Mouse (Mus musculus) limb, embryonic 15.5 days (tissue): Measurements from ENCODE around the gene Serpinb1a. TPM values are rescaled to one million over a fixed set of nuclear protein-coding genes. Genes with fewer than 3 reads are reported as not detected.
"Not testable (repeated sequence)": the region's sequence is repeated elsewhere in the genome, so short reads cannot be mapped to it uniquely, and the experiment has no call there.

Experiments
- ATAC-seq: fragments of 200-750 bp; cut with Nextera tagmentation; 2 replicates; pipeline ENCODE4 v1.8.0; 2017; ENCODE audit warnings: low read depth, moderate TSS enrichment; ENCODE audit not compliant: insufficient number of reproducible peaks, low FRiP score, low TSS enrichment
- H3K27ac ChIP-seq: fragments of 300-500 bp; sonication (generic); 2 replicates; pipeline ENCODE4 v1.5.1; 2015; ENCODE audit warnings: moderate library complexity, mild to moderate bottlenecking, inconsistent platforms
- H3K27me3 ChIP-seq: fragments of 300-500 bp; sonication (generic); 2 replicates; pipeline ENCODE4 v1.6.1; 2015; ENCODE audit warnings: inconsistent platforms
- H3K36me3 ChIP-seq: fragments of 300-500 bp; sonication (generic); 2 replicates; pipeline ENCODE4 v1.6.1; 2015; ENCODE audit warnings: inconsistent platforms
- H3K4me1 ChIP-seq: fragments of 300-500 bp; sonication (generic); 2 replicates; pipeline ENCODE4 v1.6.1; 2015; ENCODE audit warnings: inconsistent platforms
- H3K4me2 ChIP-seq: fragments of 300-500 bp; sonication (generic); 2 replicates; pipeline ENCODE4 v1.6.1; 2015; ENCODE audit warnings: mild to moderate bottlenecking, inconsistent platforms
- H3K4me3 ChIP-seq: fragments of 300-500 bp; sonication (generic); 2 replicates; pipeline ENCODE4 v1.5.1; 2015; ENCODE audit warnings: mild to moderate bottlenecking, inconsistent platforms
- H3K9ac ChIP-seq: fragments of 300-500 bp; sonication (generic); 2 replicates; pipeline ENCODE4 v1.6.1; 2015; ENCODE audit warnings: inconsistent platforms
- H3K9me3 ChIP-seq: fragments of 300-500 bp; sonication (generic); 2 replicates; pipeline ENCODE4 v1.6.1; 2016; ENCODE audit warnings: inconsistent platforms
- WGBS: fragments of 180-500 bp; shearing (Covaris S2); methylation state at CpG from one replicate; pipeline ENCODE4 v1.1.7; 2015; 5-methylcytosine and 5-hydroxymethylcytosine counted together
- polyA plus RNA-seq: library from polyadenylated mRNA; unstranded; fragments of >200 nt; fragmentation: Nextera tagmentation; extraction: Ambion mirVana; gene quantifications from 2 replicates; pipeline ENCODE4 v1.2.1, GENCODE M21; 2015

Gene Serpinb1a
- polyA plus RNA-seq: 35.2 and 40.8 TPM in 2 replicates

- WGBS: 37% methylated on average over 10 of the region's 10 CpGs
- Histone ChIP-seq H3K27ac (no peak within 1 kb of the TSS), H3K36me3 (no peaks in the 10 kb centered on the region), H3K27me3 (no peaks in the 10 kb centered on the region), H3K9me3 (no peaks in the 10 kb centered on the region), H3K4me1 (peaks cover 18% of the 10 kb centered on the region), H3K4me3 (no peak within 1 kb of the TSS), H3K9ac (no peak within 1 kb of the TSS), H3K4me2 (0 out of 2 replicates have a peak within 1 kb of the TSS, but pooled peaks have one; percentile 20)
- peak; percentile 77; the same call in 1 of the 2 replicates for ATAC-seq
Observed at GRCm38 (mm10) chr13:32850668-32851404, at the start of gene Serpinb1a. Gene Serpinb1a (minus strand): TSS chr13:32851185.

- ATAC-seq: no peak
- Histone ChIP-seq H3K4me1 (no peaks in the 10 kb centered on the region), H3K9ac (no peak overlapping the region), H3K9me3 (no peaks in the 10 kb centered on the region), H3K4me3 (no peak overlapping the region), H3K36me3 (no peaks in the 10 kb centered on the region), H3K27ac (no peak overlapping the region), H3K4me2 (no peak overlapping the region), H3K27me3 (no peaks in the 10 kb centered on the region)
- 13% methylated on average over 2 of the region's 2 CpGs for WGBS
Observed at GRCm38 (mm10) chr13:32900639-32901038, 49.7 kb upstream of the Serpinb1a start.

GRCm38 (mm10) chr13:32899114-32899513 is 48.1 kb upstream of the Serpinb1a start:
- H3K4me3 ChIP-seq, ATAC-seq, H3K9ac ChIP-seq, H3K9me3 ChIP-seq, H3K27me3 ChIP-seq, H3K4me1 ChIP-seq, H3K36me3 ChIP-seq, H3K27ac ChIP-seq, H3K4me2 ChIP-seq: not testable (repeated sequence)
- WGBS: 68% methylated on average over 2 of the region's 2 CpGs

GRCm38 (mm10) chr13:32898111-32898510 is 47.1 kb upstream of the Serpinb1a start, which contains the start of gene Serpinb1c:
Gene Serpinb1c (minus strand): TSS chr13:32898211.
- H3K36me3 ChIP-seq: no peaks in the 10 kb centered on the region
- H3K4me1 ChIP-seq: no peaks in the 10 kb centered on the region
- H3K4me3 ChIP-seq: no peak within 1 kb of the TSS
- H3K9ac ChIP-seq: no peak within 1 kb of the TSS
- H3K9me3 ChIP-seq: no peaks in the 10 kb centered on the region
- no peaks in the 10 kb centered on the region for H3K27me3 ChIP-seq
- 67% methylated on average over 2 of the region's 2 CpGs for WGBS
- no peak for ATAC-seq
- no peak within 1 kb of the TSS for H3K27ac ChIP-seq
- H3K4me2 ChIP-seq: no peak within 1 kb of the TSS

GRCm38 (mm10) chr13:32896931-32897330 is 45.9 kb upstream of the Serpinb1a start:
- Histone ChIP-seq H3K4me1 (no peaks in the 10 kb centered on the region), H3K9me3 (no peaks in the 10 kb centered on the region), H3K27me3 (no peaks in the 10 kb centered on the region), H3K36me3 (no peaks in the 10 kb centered on the region), H3K4me2 (no peak overlapping the region), H3K4me3 (no peak overlapping the region), H3K9ac (no peak overlapping the region), H3K27ac (no peak overlapping the region)
- 0 out of 2 replicates have a peak, but pooled peaks have one; percentile 19 for ATAC-seq
- 65% methylated on average over 4 of the region's 4 CpGs for WGBS

GRCm38 (mm10) chr13:32884755-32885154 is 33.8 kb upstream of the Serpinb1a start:
- ATAC-seq: no peak
- Histone ChIP-seq H3K27ac (no peak overlapping the region), H3K27me3 (no peaks in the 10 kb centered on the region)

GRCm38 (mm10) chr13:32873862-32874261 is 22.9 kb upstream of the Serpinb1a start:
- WGBS: 71% methylated on average over 1 of the region's 1 CpGs
- no peak overlapping the region for H3K27ac ChIP-seq
- H3K36me3 ChIP-seq: no peaks in the 10 kb centered on the region
- H3K27me3 ChIP-seq: no peaks in the 10 kb centered on the region
- H3K4me3 ChIP-seq: no peak overlapping the region
- no peak overlapping the region for H3K4me2 ChIP-seq
- H3K4me1 ChIP-seq: no peaks in the 10 kb centered on the region
- H3K9ac ChIP-seq: no peak overlapping the region
- no peak for ATAC-seq
- H3K9me3 ChIP-seq: no peaks in the 10 kb centered on the region

More at GRCm38 (mm10) chr13:32884755-32885154, 33.8 kb upstream of the Serpinb1a start:
- no peak overlapping the region for H3K4me3 ChIP-seq
- no peak overlapping the region for H3K9ac ChIP-seq
- no peaks in the 10 kb centered on the region for H3K36me3 ChIP-seq
- H3K4me2 ChIP-seq: no peak overlapping the region
- no peaks in the 10 kb centered on the region for H3K9me3 ChIP-seq
- no peaks in the 10 kb centered on the region for H3K4me1 ChIP-seq

GRCm38 (mm10) chr13:32868843-32869242 is 17.9 kb upstream of the Serpinb1a start:
- Histone ChIP-seq H3K9me3 (no peaks in the 10 kb centered on the region), H3K27ac (no peak overlapping the region), H3K4me3 (no peak overlapping the region), H3K4me2 (no peak overlapping the region), H3K36me3 (no peaks in the 10 kb centered on the region), H3K27me3 (no peaks in the 10 kb centered on the region), H3K4me1 (no peaks in the 10 kb centered on the region), H3K9ac (no peak overlapping the region)
- WGBS: 67% methylated on average over 5 of the region's 5 CpGs
- ATAC-seq: no peak

- not testable (repeated sequence) for H3K27me3 ChIP-seq, H3K4me3 ChIP-seq, H3K4me2 ChIP-seq, H3K9me3 ChIP-seq, H3K36me3 ChIP-seq, H3K4me1 ChIP-seq, ATAC-seq, H3K9ac ChIP-seq, H3K27ac ChIP-seq
- WGBS: 80% methylated on average over 4 of the region's 4 CpGs
Observed at GRCm38 (mm10) chr13:32868233-32868632, 17.2 kb upstream of the Serpinb1a start.

- no peaks in the 10 kb centered on the region; the same call in 1 of the 2 replicates for H3K27me3 ChIP-seq
- H3K36me3 ChIP-seq: no peaks in the 10 kb centered on the region
- H3K4me2 ChIP-seq: no peak overlapping the region
- 0 out of 2 replicates have a peak, but pooled peaks cover 3% of the 10 kb centered on the region for H3K4me1 ChIP-seq
- 58% methylated on average over 2 of the region's 2 CpGs for whole genome bisulfite sequencing
- no peak overlapping the region for H3K9ac ChIP-seq
- no peaks in the 10 kb centered on the region for H3K9me3 ChIP-seq
- no peak overlapping the region for H3K4me3 ChIP-seq
- H3K27ac ChIP-seq: no peak overlapping the region
- ATAC-seq: no peak
Observed at GRCm38 (mm10) chr13:32867030-32867429, 16.0 kb upstream of the Serpinb1a start.

GRCm38 (mm10) chr13:32866484-32866883 is 15.5 kb upstream of the Serpinb1a start:
- H3K4me3 ChIP-seq: no peak overlapping the region

GRCm38 (mm10) chr13:32865591-32865990 is 14.6 kb upstream of the Serpinb1a start:
- H3K9ac ChIP-seq: no peak overlapping the region
- H3K4me3 ChIP-seq: no peak overlapping the region
- H3K4me2 ChIP-seq: no peak overlapping the region
- no peaks in the 10 kb centered on the region for H3K9me3 ChIP-seq
- 62% methylated on average over 2 of the region's 2 CpGs for WGBS
- no peak overlapping the region for H3K27ac ChIP-seq
- ATAC-seq: no peak
- no peaks in the 10 kb centered on the region; the same call in 1 of the 2 replicates for H3K27me3 ChIP-seq
- H3K36me3 ChIP-seq: no peaks in the 10 kb centered on the region
- H3K4me1 ChIP-seq: 0 out of 2 replicates have a peak, but pooled peaks cover 3% of the 10 kb centered on the region

More at GRCm38 (mm10) chr13:32866484-32866883, 15.5 kb upstream of the Serpinb1a start:
- no peak overlapping the region for H3K27ac ChIP-seq
- H3K4me1 ChIP-seq: 0 out of 2 replicates have a peak, but pooled peaks cover 3% of the 10 kb centered on the region
- ATAC-seq: no peak
- no peak overlapping the region for H3K9ac ChIP-seq
- H3K36me3 ChIP-seq: no peaks in the 10 kb centered on the region
- no peaks in the 10 kb centered on the region; the same call in 1 of the 2 replicates for H3K27me3 ChIP-seq
- no peaks in the 10 kb centered on the region for H3K9me3 ChIP-seq
- H3K4me2 ChIP-seq: no peak overlapping the region
- WGBS: 6% methylated on average over 9 of the region's 9 CpGs
